Mouse (Mus musculus) CH12.LX (cell line): ENCODE results near the gene Rho.

Experiments
- CTCF ChIP-seq, 2 experiments: IDR thresholded peaks in 1 of 2; conservative IDR thresholded peaks in 1 of 2; 2 replicates each; pipeline ENCODE4 v1.5.1; 2011 to 2012; ENCODE audit warnings: low read depth in 2 of 2, low read length in 2 of 2, improper control_type of control experiment in 1 of 2, inconsistent platforms in 1 of 2, mild to moderate bottlenecking in 1 of 2, moderate library complexity in 1 of 2
- EP300 ChIP-seq: IDR thresholded peaks from 2 replicates; pipeline ENCODE4 v1.6.1; 2011; ENCODE audit warnings: low read length, improper control_type of control experiment
- POLR2A ChIP-seq: IDR thresholded peaks from 2 replicates; pipeline ENCODE4 v1.6.1; 2011; ENCODE audit warnings: low read depth, mild to moderate bottlenecking, improper control_type of control experiment, low read length
- POLR2AphosphoS2 ChIP-seq: IDR thresholded peaks from 2 replicates; pipeline ENCODE4 v1.6.1; 2011; ENCODE audit warnings: low read depth, low read length, improper control_type of control experiment
- TCF12 ChIP-seq: IDR thresholded peaks from 2 replicates; pipeline ENCODE4 v1.6.1; 2014; ENCODE audit warnings: low read depth, mild to moderate bottlenecking, inconsistent platforms, low read length, improper control_type of control experiment
- USF1 ChIP-seq: IDR thresholded peaks from 2 replicates; pipeline ENCODE4 v1.6.1; 2014; ENCODE audit warnings: low read depth, mild to moderate bottlenecking, inconsistent platforms, low read length, improper control_type of control experiment
- ZKSCAN1 ChIP-seq: IDR thresholded peaks from 2 replicates; pipeline ENCODE4 v1.6.1; 2012; ENCODE audit warnings: low read depth, inconsistent platforms, low read length, improper control_type of control experiment, borderline replicate concordance
- ZNF384 ChIP-seq: IDR thresholded peaks from 2 replicates; pipeline ENCODE4 v1.6.1; 2012; ENCODE audit warnings: low read depth, low read length, improper control_type of control experiment, inconsistent platforms

DNA sequence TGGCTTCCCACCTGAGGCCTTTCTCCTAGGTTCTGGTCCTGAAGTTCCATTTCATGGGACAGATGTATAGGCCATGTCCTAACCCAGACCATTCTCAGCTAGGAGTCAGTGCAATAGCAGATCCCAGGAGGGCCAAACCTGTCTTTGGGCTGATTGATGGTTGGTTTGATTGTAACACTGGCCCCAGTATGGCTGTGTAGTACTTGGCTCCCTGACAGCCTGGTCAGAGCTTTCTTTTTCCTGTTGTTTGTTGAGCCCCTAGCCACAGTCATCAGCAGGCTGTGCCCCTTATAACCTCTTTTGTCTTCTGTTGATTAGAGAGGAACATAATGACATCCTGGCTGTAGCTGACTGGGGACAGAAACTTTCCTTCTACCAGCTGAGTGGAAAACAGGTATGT is 47.5 kb upstream of the Rho start:
- TF ChIP-seq POLR2A (no peak), CTCF (conservative IDR thresholded peaks at IDR 0.05 in 1 of 2, IDR thresholded peaks at IDR 0.05 in 1 of 2; ENCODE audit: low read depth in 2 of 2, low read length in 2 of 2) (no peak), POLR2AphosphoS2 (no peak), TCF12 (no peak), ZKSCAN1 (no peak), EP300 (no peak), ZNF384 (no peak), USF1 (no peak)
